Mouse (Mus musculus): ENCODE measurements around the gene Grin2d. TPM values are rescaled to one million over a fixed set of nuclear protein-coding genes. Genes with fewer than 3 reads are reported as not detected.

Grin2d gene
- polyA plus RNA-seq, 1 experiment from 2014 or later: 0.16 TPM

DNA sequence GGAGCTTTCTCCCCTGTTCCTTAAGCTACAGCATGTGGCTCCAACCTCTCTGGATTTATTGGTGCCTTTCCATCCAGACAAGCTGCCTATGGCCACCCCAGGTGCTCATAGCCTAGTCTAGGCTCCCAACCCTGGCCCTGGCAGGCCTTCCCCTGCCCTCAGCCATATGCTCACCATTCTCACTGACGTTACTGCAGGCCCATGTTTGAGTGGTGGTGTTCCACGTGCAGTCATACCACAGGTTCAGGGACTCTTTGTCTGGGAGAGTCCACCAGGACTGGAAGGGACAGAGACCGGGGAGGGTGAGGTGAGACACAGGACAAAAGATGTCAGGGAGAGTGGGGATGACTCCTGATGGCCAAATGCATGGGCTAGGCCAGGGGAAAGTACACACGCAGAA, 41.6 kb upstream of the Grin2d start:
- no peak for ATAC-seq (replicated peaks; ENCODE audit: low FRiP score)
- Histone ChIP-seq H3K4me3 (ENCODE audit: low read depth, low read length) (no peak overlapping the region), H3K9me3 (ENCODE audit: control insufficient read depth, low read length) (no peaks in the 10 kb centered on the region), H3K36me3 (ENCODE audit: control insufficient read depth, insufficient read depth, low read length) (no peaks in the 10 kb centered on the region), H3K4me2 (ENCODE audit: low read depth, low read length, severe bottlenecking) (no peak overlapping the region), H3K27ac (ENCODE audit: low read depth, low read length) (no peak overlapping the region), H3K9ac (ENCODE audit: low read length) (no peak overlapping the region), H3K4me1 (replicated peaks; ENCODE audit: control insufficient read depth, insufficient read depth, low read length) (peaks cover 15% of the 10 kb centered on the region), H3K27me3 (ENCODE audit: control insufficient read depth, insufficient read depth, low read length) (0 out of 2 replicates have a peak, but pooled peaks cover 2% of the 10 kb centered on the region)
- 80% methylated on average over 4 of the region's 4 CpGs for WGBS
- no peak for DNase-seq (ENCODE audit: low spot score)

DNA sequence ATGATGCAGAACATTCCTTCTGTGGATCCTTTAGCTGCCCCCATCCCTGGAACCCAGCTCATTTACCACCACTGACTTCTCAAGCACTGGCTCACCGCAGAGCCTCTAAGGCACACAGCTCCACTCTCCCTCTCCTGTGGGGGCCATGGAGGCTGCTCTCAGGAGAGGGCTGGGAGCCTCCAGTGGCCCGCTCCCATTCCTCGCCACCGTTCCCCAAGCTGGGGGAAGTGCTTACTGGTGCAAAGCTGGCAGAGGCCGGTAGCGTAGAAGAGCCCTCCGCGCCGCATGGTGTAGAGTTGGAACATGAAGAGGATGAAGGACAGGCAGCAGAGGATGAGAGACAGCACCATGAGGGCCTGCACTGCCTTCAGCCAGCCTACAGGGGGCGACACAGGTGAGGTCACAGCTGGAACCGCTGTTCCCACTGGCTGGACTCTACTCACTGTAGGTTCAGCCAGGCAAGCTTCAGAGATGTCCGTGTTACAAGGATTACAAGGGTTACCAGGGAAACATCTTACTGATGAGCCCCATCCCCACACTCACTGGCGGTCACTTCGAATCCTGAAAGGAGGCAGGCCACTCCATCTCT, 41.0 kb upstream of the Grin2d start:
- H3K4me1 ChIP-seq (replicated peaks; ENCODE audit: control insufficient read depth, insufficient read depth, low read length): peaks cover 15% of the 10 kb centered on the region
- H3K9me3 ChIP-seq (ENCODE audit: control insufficient read depth, low read length): no peaks in the 10 kb centered on the region
- no peaks in the 10 kb centered on the region for H3K36me3 ChIP-seq (ENCODE audit: control insufficient read depth, insufficient read depth, low read length)
- H3K27ac ChIP-seq (ENCODE audit: low read depth, low read length): no peak overlapping the region
- 0 out of 2 replicates have a peak, but pooled peaks cover 2% of the 10 kb centered on the region for H3K27me3 ChIP-seq (ENCODE audit: control insufficient read depth, insufficient read depth, low read length)
- 63% methylated on average over 14 of the region's 14 CpGs for WGBS
- ATAC-seq (replicated peaks; ENCODE audit: low FRiP score) (no peak), DNase-seq (ENCODE audit: low spot score) (no peak)
- H3K9ac ChIP-seq (ENCODE audit: low read length): no peak overlapping the region
- no peak overlapping the region for H3K4me2 ChIP-seq (ENCODE audit: low read depth, low read length, severe bottlenecking)
- H3K4me3 ChIP-seq (ENCODE audit: low read depth, low read length): no peak overlapping the region

DNA sequence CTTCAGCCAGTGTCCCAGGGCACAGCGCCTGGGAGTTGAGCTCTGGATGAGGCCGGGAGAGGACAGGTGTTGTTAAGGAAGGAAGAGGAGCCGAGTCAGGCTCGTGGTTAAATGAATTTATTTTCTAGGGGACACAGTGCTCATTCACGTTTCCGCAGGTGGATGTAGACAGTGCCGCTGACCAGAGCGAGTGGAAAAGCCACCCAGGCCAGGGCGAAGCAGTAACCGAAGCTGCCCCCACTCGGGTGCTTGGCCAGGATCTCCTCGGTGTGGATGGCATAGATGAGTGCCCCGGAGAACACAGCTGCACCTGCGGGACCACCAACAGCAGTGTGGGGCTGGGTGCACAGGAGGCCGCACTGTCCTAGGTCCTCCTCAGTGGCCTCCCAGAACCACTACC, 39.7 kb upstream of the Grin2d start:
- H3K4me1 ChIP-seq (replicated peaks; ENCODE audit: control insufficient read depth, insufficient read depth, low read length): peaks cover 15% of the 10 kb centered on the region
- H3K9ac ChIP-seq (ENCODE audit: low read length): no peak overlapping the region
- H3K27me3 ChIP-seq (ENCODE audit: control insufficient read depth, insufficient read depth, low read length): no peaks in the 10 kb centered on the region
- H3K9me3 ChIP-seq (ENCODE audit: control insufficient read depth, low read length): no peaks in the 10 kb centered on the region
- no peak overlapping the region for H3K27ac ChIP-seq (ENCODE audit: low read depth, low read length)
- H3K4me3 ChIP-seq (ENCODE audit: low read depth, low read length): no peak overlapping the region
- no peak overlapping the region for H3K4me2 ChIP-seq (ENCODE audit: low read depth, low read length, severe bottlenecking)
- ATAC-seq (replicated peaks; ENCODE audit: low FRiP score) (no peak), DNase-seq (ENCODE audit: low spot score) (no peak)
- WGBS: 88% methylated on average over 15 of the region's 15 CpGs
- no peaks in the 10 kb centered on the region for H3K36me3 ChIP-seq (ENCODE audit: control insufficient read depth, insufficient read depth, low read length)

DNA sequence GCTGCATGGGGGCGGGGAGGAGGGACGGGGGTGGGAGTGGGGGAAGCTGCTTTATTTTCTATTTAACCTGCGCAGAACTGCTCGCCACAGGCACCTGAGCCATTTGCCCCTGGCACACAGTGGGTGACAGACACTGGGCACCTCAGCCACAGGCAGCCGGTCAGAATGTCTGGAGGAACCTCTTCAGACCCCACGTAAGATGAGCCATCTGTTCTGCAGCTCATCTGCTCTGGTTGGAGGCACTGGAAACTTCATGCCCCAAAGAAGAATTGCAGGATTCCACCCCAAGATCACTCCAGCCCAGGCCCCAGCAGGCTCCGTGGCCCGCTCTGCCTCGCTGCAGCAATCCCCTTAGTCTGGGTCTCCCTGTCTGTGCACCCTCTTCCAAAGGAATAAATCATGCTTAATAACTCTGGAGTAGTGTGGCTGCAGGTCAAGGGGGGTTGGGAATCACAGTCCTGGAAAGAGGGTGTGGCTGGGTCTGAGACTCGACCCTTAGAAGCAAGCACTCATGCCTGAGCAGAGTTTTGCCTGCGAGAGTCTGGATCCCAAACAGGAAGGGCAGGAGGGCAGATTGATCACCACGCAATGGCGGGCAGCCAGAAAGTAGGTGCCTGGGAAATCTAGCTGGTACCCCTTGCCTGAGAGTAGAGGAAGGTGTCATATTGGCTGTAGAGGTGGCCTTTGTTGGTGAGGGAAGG, 39.0 kb upstream of the Grin2d start:
- peaks cover 15% of the 10 kb centered on the region for H3K4me1 ChIP-seq (replicated peaks; ENCODE audit: control insufficient read depth, insufficient read depth, low read length)
- DNase-seq (ENCODE audit: low spot score): no peak
- H3K9ac ChIP-seq (ENCODE audit: low read length): peak overlapping the region; percentile 47
- H3K9me3 ChIP-seq (ENCODE audit: control insufficient read depth, low read length): no peaks in the 10 kb centered on the region
- ATAC-seq (replicated peaks; ENCODE audit: low FRiP score): no peak; the same call in 1 of the 2 replicates
- H3K4me2 ChIP-seq (ENCODE audit: low read depth, low read length, severe bottlenecking): peak overlapping the region; percentile 39
- no peaks in the 10 kb centered on the region for H3K36me3 ChIP-seq (ENCODE audit: control insufficient read depth, insufficient read depth, low read length)
- 45% methylated on average over 13 of the region's 13 CpGs for WGBS
- H3K27me3 ChIP-seq (ENCODE audit: control insufficient read depth, insufficient read depth, low read length): no peaks in the 10 kb centered on the region
- peak overlapping the region; percentile 11 for H3K4me3 ChIP-seq (ENCODE audit: low read depth, low read length)
- peak overlapping the region; percentile 84 for H3K27ac ChIP-seq (ENCODE audit: low read depth, low read length)

DNA sequence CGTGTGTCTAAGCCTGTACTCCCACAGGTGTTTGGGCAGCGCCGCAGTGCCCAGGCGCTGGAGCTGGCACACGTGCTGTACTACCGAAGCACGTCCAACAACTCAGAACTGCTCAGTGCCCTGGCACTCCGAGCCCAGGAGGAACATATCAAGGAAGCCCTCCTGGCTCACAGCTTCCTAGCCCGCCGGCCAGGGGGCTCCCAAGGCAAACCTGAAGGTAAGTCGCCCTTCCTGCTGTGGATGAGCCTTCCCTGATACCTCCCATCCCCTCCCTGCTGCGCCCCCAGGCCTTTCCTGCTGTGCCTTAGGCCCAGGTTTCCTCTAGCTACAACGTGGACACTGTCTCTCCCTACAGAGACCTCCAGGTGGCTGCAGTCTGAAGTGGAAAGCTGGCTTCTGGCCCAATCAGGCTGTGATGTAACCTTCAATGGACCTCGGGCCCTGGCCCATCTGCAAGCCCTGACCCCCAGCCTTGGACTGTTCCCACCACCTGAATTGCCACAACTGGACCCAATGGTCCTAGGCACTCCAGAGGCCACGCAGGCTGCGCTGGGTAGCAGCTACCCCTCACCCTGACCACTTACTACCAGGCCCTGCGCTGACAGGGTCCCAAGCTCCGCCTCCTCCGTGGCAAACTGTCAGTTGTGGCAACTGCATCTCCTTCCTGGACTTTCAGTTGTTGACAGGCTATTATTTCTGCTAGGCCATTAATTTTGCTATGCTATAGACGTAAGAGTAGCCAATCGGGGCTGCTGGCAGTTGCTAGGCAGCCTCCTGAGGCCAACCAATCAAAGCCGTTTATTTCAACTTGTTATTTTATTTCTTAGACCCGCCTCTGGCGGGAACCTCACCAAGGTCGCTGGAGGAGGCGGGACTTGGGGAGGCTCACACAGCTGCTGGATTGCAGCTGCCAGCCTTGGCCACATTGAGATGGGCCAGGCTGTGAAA, 38.2 kb upstream of the Grin2d start:
- Histone ChIP-seq H3K4me2 (ENCODE audit: low read depth, low read length, severe bottlenecking) (peak overlapping the region; percentile 39), H3K36me3 (ENCODE audit: control insufficient read depth, insufficient read depth, low read length) (no peaks in the 10 kb centered on the region), H3K9me3 (ENCODE audit: control insufficient read depth, low read length) (no peaks in the 10 kb centered on the region), H3K9ac (ENCODE audit: low read length) (peak overlapping the region; percentile 47), H3K4me3 (ENCODE audit: low read depth, low read length) (peak overlapping the region; percentile 11), H3K4me1 (replicated peaks; ENCODE audit: control insufficient read depth, insufficient read depth, low read length) (peaks cover 15% of the 10 kb centered on the region), H3K27ac (ENCODE audit: low read depth, low read length) (peak overlapping the region; percentile 84), H3K27me3 (ENCODE audit: control insufficient read depth, insufficient read depth, low read length) (no peaks in the 10 kb centered on the region)
- ATAC-seq (replicated peaks; ENCODE audit: low FRiP score): peak; percentile 90
- peak; percentile 80 for DNase-seq (ENCODE audit: low spot score)
- WGBS: 33% methylated on average over 26 of the region's 26 CpGs

DNA sequence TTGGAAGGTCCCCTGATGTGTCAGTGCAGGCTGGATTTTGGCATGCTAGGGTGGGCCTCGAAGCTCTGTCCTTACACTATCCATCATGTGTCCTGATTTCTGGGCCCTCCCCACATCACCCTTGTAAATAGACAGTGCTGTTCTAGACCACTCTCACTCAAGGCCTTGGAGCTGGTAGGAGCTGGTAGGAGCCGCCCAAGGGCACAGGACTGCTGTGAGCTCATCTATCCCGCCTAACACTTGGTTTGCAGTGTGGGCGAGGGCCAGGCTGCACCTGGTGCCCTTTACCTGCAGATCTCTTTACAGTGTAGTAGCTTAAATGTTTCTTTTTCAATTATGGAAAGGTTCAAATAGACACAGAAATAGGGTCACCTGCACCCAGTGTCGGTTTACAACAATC, 36.8 kb upstream of the Grin2d start:
- peaks cover under 1% of the 10 kb centered on the region; the same call in 1 of the 2 replicates for H3K36me3 ChIP-seq (ENCODE audit: control insufficient read depth, insufficient read depth, low read length)
- DNase-seq (ENCODE audit: low spot score) (no peak), ATAC-seq (replicated peaks; ENCODE audit: low FRiP score) (no peak)
- H3K9me3 ChIP-seq (ENCODE audit: control insufficient read depth, low read length): no peaks in the 10 kb centered on the region
- H3K9ac ChIP-seq (ENCODE audit: low read length): no peak overlapping the region
- no peaks in the 10 kb centered on the region for H3K27me3 ChIP-seq (ENCODE audit: control insufficient read depth, insufficient read depth, low read length)
- H3K27ac ChIP-seq (ENCODE audit: low read depth, low read length): no peak overlapping the region
- no peak overlapping the region for H3K4me3 ChIP-seq (ENCODE audit: low read depth, low read length)
- H3K4me1 ChIP-seq (replicated peaks; ENCODE audit: control insufficient read depth, insufficient read depth, low read length): peaks cover 15% of the 10 kb centered on the region
- WGBS: 84% methylated on average over 5 of the region's 5 CpGs
- no peak overlapping the region for H3K4me2 ChIP-seq (ENCODE audit: low read depth, low read length, severe bottlenecking)

DNA sequence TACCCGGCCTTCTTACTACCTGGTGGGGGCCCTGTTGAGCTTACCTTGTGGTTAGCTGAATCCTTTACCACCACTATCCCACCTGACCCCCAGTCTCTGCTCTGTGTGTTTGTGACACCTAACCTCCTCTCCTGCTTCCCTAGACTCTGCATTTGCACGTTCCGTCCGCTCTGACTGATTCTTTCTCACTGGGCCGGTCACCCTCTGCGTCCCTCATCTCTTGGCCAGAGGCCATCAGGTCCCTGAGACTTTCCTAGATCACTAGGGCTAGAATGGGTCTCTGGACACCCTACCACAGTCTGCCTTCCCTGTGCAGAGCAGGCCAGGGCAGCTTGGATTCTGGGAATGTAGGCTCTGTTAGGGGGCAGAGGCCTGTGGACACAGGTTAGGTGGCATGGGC, 35.9 kb upstream of the Grin2d start:
- ATAC-seq (replicated peaks; ENCODE audit: low FRiP score) (no peak), DNase-seq (ENCODE audit: low spot score) (no peak)
- Histone ChIP-seq H3K27ac (ENCODE audit: low read depth, low read length) (no peak overlapping the region), H3K4me1 (replicated peaks; ENCODE audit: control insufficient read depth, insufficient read depth, low read length) (peaks cover 15% of the 10 kb centered on the region), H3K27me3 (ENCODE audit: control insufficient read depth, insufficient read depth, low read length) (no peaks in the 10 kb centered on the region), H3K4me3 (ENCODE audit: low read depth, low read length) (no peak overlapping the region), H3K4me2 (ENCODE audit: low read depth, low read length, severe bottlenecking) (no peak overlapping the region), H3K9me3 (ENCODE audit: control insufficient read depth, low read length) (no peaks in the 10 kb centered on the region), H3K36me3 (ENCODE audit: control insufficient read depth, insufficient read depth, low read length) (peaks cover 4% of the 10 kb centered on the region; the same call in 1 of the 2 replicates), H3K9ac (ENCODE audit: low read length) (no peak overlapping the region)
- 92% methylated on average over 6 of the region's 6 CpGs for WGBS

DNA sequence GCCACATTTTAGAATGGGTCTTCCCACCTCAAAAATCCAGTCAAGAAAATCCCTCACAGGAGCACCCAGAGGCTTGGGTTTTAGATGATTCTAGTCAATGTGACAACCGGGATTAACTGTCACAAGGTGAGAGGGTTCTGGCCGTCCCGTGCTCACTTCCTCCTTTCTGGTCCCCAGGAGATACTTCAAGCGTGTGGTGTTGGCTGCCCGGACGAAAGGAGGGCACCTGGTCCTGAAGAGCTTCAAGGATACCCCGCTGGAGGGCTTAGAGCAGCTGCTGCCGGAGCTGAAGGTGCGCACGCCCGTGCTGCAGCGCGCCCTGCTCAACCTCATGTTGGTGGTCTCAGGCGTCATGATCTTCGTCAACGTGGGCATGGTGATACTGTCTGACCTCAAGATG, 31.0 kb upstream of the Grin2d start:
- no peak for DNase-seq (ENCODE audit: low spot score)
- WGBS: 94% methylated on average over 16 of the region's 16 CpGs
- Histone ChIP-seq H3K4me3 (ENCODE audit: low read depth, low read length) (no peak overlapping the region), H3K36me3 (ENCODE audit: control insufficient read depth, insufficient read depth, low read length) (peaks cover 4% of the 10 kb centered on the region; the same call in 1 of the 2 replicates), H3K9ac (ENCODE audit: low read length) (no peak overlapping the region), H3K4me1 (replicated peaks; ENCODE audit: control insufficient read depth, insufficient read depth, low read length) (no peaks in the 10 kb centered on the region), H3K27me3 (ENCODE audit: control insufficient read depth, insufficient read depth, low read length) (no peaks in the 10 kb centered on the region), H3K27ac (ENCODE audit: low read depth, low read length) (no peak overlapping the region), H3K4me2 (ENCODE audit: low read depth, low read length, severe bottlenecking) (no peak overlapping the region), H3K9me3 (ENCODE audit: control insufficient read depth, low read length) (no peaks in the 10 kb centered on the region)
- no peak for ATAC-seq (replicated peaks; ENCODE audit: low FRiP score)

Data from forebrain, embryonic 11.5 days (tissue).